Mouse (Mus musculus) CH12.LX (cell line): ENCODE data around the gene Agpat2.

Experiments used
- CTCF ChIP-seq, 2 experiments: IDR thresholded peaks in 1 of 2; conservative IDR thresholded peaks in 1 of 2; 2 replicates each; pipeline ENCODE4 v1.5.1; 2011 to 2012; ENCODE audit warnings: low read depth in 2 of 2, low read length in 2 of 2, improper control_type of control experiment in 1 of 2, inconsistent platforms in 1 of 2, mild to moderate bottlenecking in 1 of 2, moderate library complexity in 1 of 2
- MAZ ChIP-seq: IDR thresholded peaks from 2 replicates; pipeline ENCODE4 v1.6.1; 2012; ENCODE audit warnings: low read depth, mild to moderate bottlenecking, inconsistent platforms, low read length, improper control_type of control experiment, moderate library complexity
- RAD21 ChIP-seq: IDR thresholded peaks from 2 replicates; pipeline ENCODE4 v1.6.1; 2011; ENCODE audit warnings: low read depth, mild to moderate bottlenecking, low read length, improper control_type of control experiment, moderate library complexity
- SIN3A ChIP-seq: IDR thresholded peaks from 2 replicates; pipeline ENCODE4 v1.6.1; 2012; ENCODE audit warnings: low read length, improper control_type of control experiment, inconsistent platforms

- no peak for TF ChIP-seq CTCF (conservative IDR thresholded peaks at IDR 0.05 in 1 of 2, IDR thresholded peaks at IDR 0.05 in 1 of 2; ENCODE audit: low read depth in 2 of 2, low read length in 2 of 2)
- no peak for TF ChIP-seq RAD21
- no peak for TF ChIP-seq SIN3A
- no peak for TF ChIP-seq MAZ
Observed at GRCm38 (mm10) chr2:26550777-26551176, 53.4 kb downstream of the Agpat2 start.
